Mouse (Mus musculus): ENCODE measurements at regions not wholly inside any gene's neighbourhood (a gene's known extent, or its start where the extent isn't known, plus 50 kb on each side); places are given as distances from the start of the nearest gene placed in this dataset.
"Not testable (repeated sequence)": the region's sequence is repeated elsewhere in the genome, so short reads cannot be mapped to it uniquely, and the experiment has no call there.

GRCm38 (mm10) chr13:111860931-111861330, 52.1 kb upstream of the Map3k1 start:
- DNase-seq = no peak

- no peak for DNase-seq
Measured at GRCm38 (mm10) chr13:111862316-111862715, 53.5 kb upstream of the Map3k1 start.

GRCm38 (mm10) chr13:111865956-111866355, 57.2 kb upstream of the Map3k1 start:
- DNase-seq = no peak

GRCm38 (mm10) chr13:111867261-111867660, 58.5 kb upstream of the Map3k1 start:
- DNase-seq = no peak

- DNase-seq = peak; percentile 84
Measured at GRCm38 (mm10) chr13:111867763-111868725, 59.3 kb upstream of the Map3k1 start.

GRCm38 (mm10) chr13:111868947-111869346, 60.2 kb upstream of the Map3k1 start:
- DNase-seq = no peak

- DNase-seq = no peak
Measured at GRCm38 (mm10) chr13:111869771-111870437, 61.1 kb upstream of the Map3k1 start.

- no peak for DNase-seq
Measured at GRCm38 (mm10) chr13:111870505-111870904, 61.7 kb upstream of the Map3k1 start.

GRCm38 (mm10) chr13:111871672-111872410, 63.0 kb upstream of the Map3k1 start:
- DNase-seq = no peak

GRCm38 (mm10) chr13:111874330-111874729, 65.5 kb upstream of the Map3k1 start:
- no peak for DNase-seq

- DNase-seq = no peak
Measured at GRCm38 (mm10) chr13:111876404-111876803, 67.6 kb upstream of the Map3k1 start.

- DNase-seq = no peak
Measured at GRCm38 (mm10) chr13:111876847-111877246, 68.1 kb upstream of the Map3k1 start.

- DNase-seq = not testable (repeated sequence)
Measured at GRCm38 (mm10) chr13:111883768-111884566, 75.2 kb upstream of the Map3k1 start.

- DNase-seq = no peak
Measured at GRCm38 (mm10) chr13:111890792-111891191, 82.0 kb upstream of the Map3k1 start.

GRCm38 (mm10) chr13:111892141-111892540, 83.3 kb upstream of the Map3k1 start:
- no peak for DNase-seq

GRCm38 (mm10) chr13:111893221-111893713, 84.5 kb upstream of the Map3k1 start:
- DNase-seq = no peak

GRCm38 (mm10) chr13:111894804-111895478, 86.1 kb upstream of the Map3k1 start:
- DNase-seq = peak; percentile 77

- no peak for DNase-seq
Measured at GRCm38 (mm10) chr13:111896279-111896678, 87.5 kb upstream of the Map3k1 start.

GRCm38 (mm10) chr13:111903361-111903760, 94.6 kb upstream of the Map3k1 start:
- no peak for DNase-seq

- no peak for DNase-seq
Measured at GRCm38 (mm10) chr13:111903931-111904330, 95.1 kb upstream of the Map3k1 start.

GRCm38 (mm10) chr13:111904616-111905212, 95.9 kb upstream of the Map3k1 start:
- no peak for DNase-seq

Measured in kidney, postnatal 10 days (tissue).